ENCODE assay signal across 25 mouse cellular contexts in genomic region chr16:87250531-87250930, GRCm38 (mm10).
DNase-seq lines count a peak whose midpoint lies in the region; ATAC-seq and TF ChIP-seq lines count a peak whose summit lies in the region.
"Had no signal": no experiment of that assay in that cellular context is flagged by ENCODE, and none has a peak within 500 bp of the region (broad histone marks: within the 10 kb centered on the region; RNA-seq: fewer than 3 reads in every experiment).

No protein-coding gene starts in this region.

- H3K36me3 ChIP-seq in heart, adult 2 months (ENCODE audit: control insufficient read depth, insufficient read depth, low read length): no peaks in the 10 kb centered on the region
- no peaks in the 10 kb centered on the region for H3K36me3 ChIP-seq in heart, embryonic 12.5 days
- no peaks in the 10 kb centered on the region for H3K36me3 ChIP-seq in heart, embryonic 14.5 days (ENCODE audit: control insufficient read depth, insufficient read depth, low read length)
- H3K36me3 ChIP-seq: hindbrain, embryonic 13.5 days; limb, embryonic 12.5 days; midbrain, embryonic 10.5 days; neural tube, embryonic 13.5 days had no signal

- no peaks in the 10 kb centered on the region for H3K9me3 ChIP-seq in heart, embryonic 12.5 days (replicated peaks)
- no peaks in the 10 kb centered on the region for H3K9me3 ChIP-seq in heart, embryonic 14.5 days (ENCODE audit: control insufficient read depth, low read length)
- H3K9me3 ChIP-seq: forebrain, embryonic 13.5 days; hindbrain, embryonic 13.5 days; limb, embryonic 12.5 days; midbrain, embryonic 10.5 days; neural tube, embryonic 13.5 days had no signal

- no peak overlapping the region for H3K4me2 ChIP-seq in heart, embryonic 12.5 days
- no peak overlapping the region for H3K4me2 ChIP-seq in heart, embryonic 14.5 days (ENCODE audit: low read length)
- H3K4me2 ChIP-seq: forebrain, embryonic 13.5 days; hindbrain, embryonic 13.5 days; limb, embryonic 12.5 days; liver, embryonic 11.5 days; neural tube, embryonic 13.5 days had no signal

- no peak for ATAC-seq in heart, embryonic 12.5 days (ENCODE audit: insufficient number of reproducible peaks, low FRiP score)
- ATAC-seq in heart, embryonic 14.5 days (ENCODE audit: insufficient number of reproducible peaks, insufficient read depth, low FRiP score, low read depth): no peak
- ATAC-seq in megakaryocyte, adult 5-6 weeks (ENCODE audit: poor library complexity, severe bottlenecking): no peak
- ATAC-seq: inflammation-experienced regulatory T-cells, adult 6 months; liver, postnatal 0 days; midbrain, embryonic 16.5 days had no signal

- 43% methylated on average over 10 of the region's 10 CpGs for WGBS in heart, adult 2 months
- WGBS in heart, embryonic 12.5 days: 57% methylated on average over 10 of the region's 10 CpGs
- 56% methylated on average over 10 of the region's 10 CpGs for WGBS in heart, embryonic 14.5 days

- no peak overlapping the region for H3K9ac ChIP-seq in heart, adult 2 months (ENCODE audit: low read depth, low read length)
- H3K9ac ChIP-seq in heart, embryonic 12.5 days: no peak overlapping the region
- no peak overlapping the region for H3K9ac ChIP-seq in heart, embryonic 14.5 days (ENCODE audit: low read length)
- H3K9ac ChIP-seq: forebrain, embryonic 13.5 days; hindbrain, embryonic 13.5 days; limb, embryonic 12.5 days; liver, postnatal 0 days; neural tube, embryonic 13.5 days had no signal

- 0 out of 2 replicates have a peak, but pooled peaks have one; percentile 42 for TF ChIP-seq EP300 in heart, adult 2 months (IDR thresholded peaks at IDR 0.05; ENCODE audit: insufficient read depth, low read depth, low read length)

- no peak for TF ChIP-seq POLR2A in heart, adult 2 months (IDR thresholded peaks at IDR 0.05; ENCODE audit: insufficient read depth, low read depth, low read length)

- TF ChIP-seq CTCF in heart, adult 2 months (IDR thresholded peaks at IDR 0.05): no peak

- peaks cover 1% of the 10 kb centered on the region for H3K4me1 ChIP-seq in heart, adult 2 months (ENCODE audit: control insufficient read depth, insufficient read depth, low read length)
- H3K4me1 ChIP-seq in heart, embryonic 12.5 days (replicated peaks): peaks cover 28% of the 10 kb centered on the region
- peaks cover 15 to 28% of the 10 kb centered on the region in 2 experiments for H3K4me1 ChIP-seq in heart, embryonic 14.5 days (ENCODE audit: control insufficient read depth in 2 of 2, insufficient read depth in 2 of 2, low read length in 2 of 2)
- H3K4me1 ChIP-seq: forebrain, embryonic 13.5 days; hindbrain, embryonic 13.5 days; neural tube, embryonic 13.5 days had no signal

- intact Hi-C loops in heart, adult 2 months (cut with DNase I): loop anchor here (5.0 kb wide), 1 partner anchor 142 kb away; no protein-coding TSS in a partner anchor
- intact Hi-C loops in heart, postnatal 10 days (cut with DNase I): loop anchor here (2.0 kb wide), 1 partner anchor 28 kb away; no protein-coding TSS in a partner anchor

- DNase-seq in heart, adult 2 months: peak in 1 of 2 experiments; percentile 34
- DNase-seq in kidney, postnatal 25 days: peak; percentile 9 to 43
- no peak for DNase-seq in kidney, adult 18-20 months
- peak; percentile 33 to 51 for DNase-seq in heart, postnatal 10 days
- DNase-seq: adrenal gland, postnatal 25 days; cerebellum, adult 8-10 months; gastrocnemius, postnatal 10 days; liver, postnatal 0 days; right cerebral cortex, postnatal 25 days; spleen, adult 18-20 months had no signal

- H3K79me2 ChIP-seq in heart, adult 2 months (replicated peaks; ENCODE audit: control insufficient read depth, insufficient read depth, low read length): no peaks in the 10 kb centered on the region

- H3K27ac ChIP-seq in heart, adult 2 months: peak overlapping the region; percentile 64
- H3K27ac ChIP-seq in heart, embryonic 12.5 days (ENCODE audit: poor library complexity, severe bottlenecking): no peak overlapping the region; the same call in 1 of the 2 replicates
- H3K27ac ChIP-seq in heart, embryonic 14.5 days (replicated peaks in 1 of 2; ENCODE audit: control insufficient read depth in 1 of 2, insufficient read depth in 1 of 2, low read depth in 2 of 2, low read length in 2 of 2): peak overlapping the region; percentile 41 to 52; a peak in 3 of 4 replicates
- H3K27ac ChIP-seq: forebrain, embryonic 13.5 days; hindbrain, embryonic 13.5 days; kidney, postnatal 0 days; layer of hippocampus, adult 2 months; limb, embryonic 12.5 days; macrophage; midbrain, embryonic 10.5 days; neural tube, embryonic 13.5 days had no signal

- no peaks in the 10 kb centered on the region for H3K27me3 ChIP-seq in heart, adult 2 months (ENCODE audit: control insufficient read depth, insufficient read depth, low read length)
- H3K27me3 ChIP-seq in heart, embryonic 12.5 days (replicated peaks): no peaks in the 10 kb centered on the region
- H3K27me3 ChIP-seq in heart, embryonic 14.5 days (ENCODE audit: control insufficient read depth, insufficient read depth, low read length): no peaks in the 10 kb centered on the region
- H3K27me3 ChIP-seq: forebrain, embryonic 13.5 days; hindbrain, embryonic 13.5 days; limb, embryonic 12.5 days; neural tube, embryonic 13.5 days had no signal

- no peak overlapping the region for H3K4me3 ChIP-seq in heart, adult 2 months
- H3K4me3 ChIP-seq in heart, embryonic 12.5 days: no peak overlapping the region
- H3K4me3 ChIP-seq in heart, embryonic 14.5 days (ENCODE audit: control insufficient read depth in 1 of 2, insufficient read depth in 1 of 2, low read depth in 1 of 2, low read length in 2 of 2): no peak overlapping the region
- H3K4me3 ChIP-seq: forebrain, embryonic 13.5 days; hindbrain, embryonic 13.5 days; layer of hippocampus, adult 2 months; limb, embryonic 12.5 days; midbrain, embryonic 10.5 days; myocyte; neural tube, embryonic 13.5 days had no signal
